Mouse (Mus musculus): ENCODE data around the gene Farp2.

DNA sequence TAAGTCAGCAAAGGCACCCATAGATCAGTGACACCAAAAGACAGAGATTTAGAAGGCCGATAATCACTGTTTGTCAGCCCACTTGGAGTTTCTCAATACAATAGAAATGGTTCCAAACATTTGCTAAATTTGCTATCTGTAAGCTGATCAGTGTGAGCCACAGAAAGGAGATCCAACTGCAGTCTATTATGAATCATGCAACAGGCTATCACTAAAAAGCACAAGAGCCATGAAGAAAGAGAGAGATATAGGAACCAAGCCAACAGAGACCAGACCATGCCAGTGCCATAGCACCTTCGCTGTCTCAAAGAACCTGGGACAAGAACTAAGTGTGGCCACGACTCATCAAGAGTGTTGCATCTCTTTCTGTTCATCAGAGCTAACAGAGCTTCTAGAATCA lies 36.2 kb upstream of the Farp2 start:
- TF ChIP-seq CTCF (IDR thresholded peaks at IDR 0.05; ENCODE audit: extremely low read depth, insufficient read depth, low read length) (no peak), POLR2A (IDR thresholded peaks at IDR 0.05; ENCODE audit: extremely low read depth, insufficient read depth, low read length) (no peak)

Measured in cortical plate, adult 2 months (tissue).